Mouse (Mus musculus): ENCODE results near the gene Bcl2l15.
"Not testable (repeated sequence)": the region's sequence is repeated elsewhere in the genome, so short reads cannot be mapped to it uniquely, and the experiment has no call there.

Gene Bcl2l15

DNA sequence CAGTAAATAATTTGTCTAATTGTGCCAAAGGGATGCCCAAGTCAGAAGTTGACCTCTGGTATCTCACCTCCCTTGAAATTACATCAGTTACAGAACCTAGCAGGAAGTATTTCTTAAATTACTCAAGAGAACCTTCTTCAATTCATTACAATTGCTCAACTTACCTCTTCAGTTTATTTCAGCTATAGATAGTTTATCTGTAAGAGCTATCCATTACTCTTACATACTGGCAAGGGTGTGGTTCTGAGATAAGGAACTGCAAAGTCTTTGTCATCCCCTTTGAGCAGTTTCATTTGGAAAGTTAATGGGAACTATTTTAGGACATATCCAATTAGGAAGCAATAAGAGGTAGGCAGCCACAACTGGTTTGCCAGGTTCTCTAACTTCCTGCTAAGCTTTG is at the start of gene Bcl2l15:
Bcl2l15 (plus strand) TSS at position 176 of the 400 bp plus-strand sequence.
- DNase-seq, result no peak

DNA sequence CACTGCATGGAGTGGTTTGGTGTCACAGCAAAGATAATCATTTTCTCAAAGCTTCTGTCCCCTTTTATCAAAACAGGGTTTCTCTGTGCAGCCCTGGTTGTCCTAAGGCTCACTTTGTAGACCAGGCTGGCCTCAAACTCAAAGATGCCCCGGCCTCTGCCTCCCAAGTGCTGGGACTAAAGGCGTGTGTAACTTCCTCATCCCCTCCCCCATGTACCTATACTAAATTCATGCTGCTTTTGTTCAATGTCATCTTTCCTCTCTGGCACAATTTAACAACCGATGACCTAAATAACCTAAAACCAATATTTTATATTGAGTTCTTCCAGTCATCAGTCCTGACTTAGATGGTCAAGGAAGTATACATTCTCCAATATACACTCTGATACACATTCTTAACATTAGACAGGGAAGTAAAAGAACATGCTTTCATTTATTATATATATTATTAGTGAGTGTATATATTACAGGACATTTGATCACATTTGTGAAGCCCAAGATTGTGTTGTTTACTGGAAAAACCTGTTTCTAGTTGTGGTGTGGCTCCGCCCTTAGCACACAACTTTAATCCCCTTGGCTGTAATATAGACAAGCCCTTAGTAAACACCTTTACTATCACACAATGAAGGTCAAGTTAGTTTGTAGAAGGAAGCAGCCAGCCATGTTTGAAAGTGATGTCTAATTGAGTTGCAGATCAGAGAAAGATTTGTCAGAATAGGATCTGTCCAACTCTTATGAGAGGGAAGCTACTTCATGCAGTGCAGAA is 49.4 kb upstream of the Bcl2l15 start:
- DNase-seq, result no peak

DNA sequence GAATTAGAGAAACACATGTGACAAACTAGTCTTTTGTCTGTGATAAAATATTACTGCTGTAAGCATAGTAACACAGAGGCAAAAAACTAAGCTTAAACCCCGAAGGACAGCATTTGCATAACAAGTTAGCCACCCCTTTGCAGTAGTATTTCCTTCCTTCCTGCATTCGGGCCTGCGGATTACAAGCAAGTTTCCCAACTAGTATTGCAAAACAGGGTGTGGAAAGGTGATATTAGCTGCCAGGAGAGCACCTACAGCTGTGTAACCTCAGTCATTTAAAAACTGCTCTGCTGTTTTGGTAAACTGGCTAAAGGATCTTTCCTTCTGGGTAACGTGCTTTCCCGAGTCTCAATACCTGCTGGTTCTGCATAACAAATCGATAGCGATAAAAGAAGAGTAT is 45.2 kb upstream of the Bcl2l15 start:
- peak in 1 of 2 experiments; percentile 28 for DNase-seq

DNA sequence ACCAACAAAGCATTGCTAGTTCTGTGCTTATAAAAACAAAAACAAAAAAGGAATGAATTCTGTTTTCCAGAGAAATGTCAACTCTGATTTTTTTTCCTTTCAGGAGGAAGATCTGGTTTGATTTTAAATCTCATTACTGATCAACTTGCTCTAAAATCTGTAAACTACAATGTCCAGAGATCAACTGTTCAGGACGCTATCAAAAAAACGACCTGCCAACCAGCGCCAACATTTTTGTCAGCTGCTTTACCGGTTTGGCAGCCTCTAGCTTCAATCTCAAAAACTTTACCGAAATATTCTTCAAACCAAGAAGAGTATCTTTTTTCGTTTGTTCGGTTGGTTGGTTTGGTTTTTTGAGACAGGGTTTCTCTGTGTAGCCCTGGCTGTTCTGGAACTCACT is 43.3 kb upstream of the Bcl2l15 start:
- no peak for DNase-seq

DNA sequence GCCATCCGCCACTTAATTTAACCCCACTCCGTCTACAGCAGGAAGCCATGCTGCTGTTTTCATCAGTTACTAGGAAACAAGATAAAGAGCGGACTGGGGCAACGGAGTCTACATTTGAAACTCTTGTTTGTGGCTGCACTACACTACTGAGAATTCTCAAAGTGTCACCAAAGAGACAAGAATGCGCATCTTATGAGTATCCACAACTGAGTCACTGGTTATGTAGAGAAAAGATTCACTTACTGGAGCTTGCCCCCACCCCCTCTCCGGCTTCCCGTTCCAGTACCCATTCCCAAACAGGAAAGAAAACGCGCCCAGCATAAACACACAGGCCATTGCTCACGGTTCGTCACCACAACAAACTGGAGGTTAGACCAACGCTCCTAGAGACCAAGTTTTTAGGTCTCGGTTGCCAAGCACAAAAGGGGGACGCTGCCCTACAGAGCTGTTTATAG is 42.5 kb upstream of the Bcl2l15 start:
- DNase-seq, result peak; percentile 70 to 75

DNA sequence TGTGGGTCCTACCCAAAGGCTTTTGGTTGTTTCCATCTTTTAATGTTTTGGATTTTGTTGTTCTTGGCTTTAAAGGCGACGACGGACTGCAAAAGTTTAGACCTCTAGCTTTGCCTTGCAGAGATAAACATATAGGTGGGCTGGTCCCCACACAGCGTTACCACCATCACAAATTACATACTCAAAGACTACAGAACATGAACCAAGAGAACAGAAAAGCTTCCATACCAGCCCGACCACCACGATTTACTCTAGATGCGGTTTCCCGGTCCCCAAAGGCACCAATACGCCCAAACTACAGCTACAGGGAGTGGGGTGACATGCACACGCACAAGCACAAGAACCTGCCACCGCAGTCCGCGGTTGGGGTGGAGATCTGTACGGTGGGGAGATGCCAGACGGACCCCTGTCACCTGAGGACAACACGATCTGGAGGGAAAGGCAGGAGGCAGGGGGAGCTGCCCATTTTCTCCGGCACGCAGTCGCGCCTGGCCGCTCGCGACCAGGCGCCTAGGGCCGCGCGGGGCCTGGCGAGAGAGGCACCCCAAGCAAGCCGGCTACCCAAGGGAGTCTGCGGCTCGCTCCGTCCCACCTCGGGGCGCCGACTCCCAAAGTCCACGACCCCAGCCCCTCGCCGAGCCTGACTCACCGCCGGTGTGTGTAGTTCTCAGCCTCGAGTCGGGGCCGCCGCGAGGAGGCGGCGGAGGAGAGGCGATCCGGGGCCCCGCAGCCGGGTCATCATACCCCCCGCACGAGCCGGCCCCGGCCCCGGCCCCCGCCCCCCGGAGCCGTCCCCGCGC is 41.9 kb upstream of the Bcl2l15 start:
- no peak for DNase-seq

DNA sequence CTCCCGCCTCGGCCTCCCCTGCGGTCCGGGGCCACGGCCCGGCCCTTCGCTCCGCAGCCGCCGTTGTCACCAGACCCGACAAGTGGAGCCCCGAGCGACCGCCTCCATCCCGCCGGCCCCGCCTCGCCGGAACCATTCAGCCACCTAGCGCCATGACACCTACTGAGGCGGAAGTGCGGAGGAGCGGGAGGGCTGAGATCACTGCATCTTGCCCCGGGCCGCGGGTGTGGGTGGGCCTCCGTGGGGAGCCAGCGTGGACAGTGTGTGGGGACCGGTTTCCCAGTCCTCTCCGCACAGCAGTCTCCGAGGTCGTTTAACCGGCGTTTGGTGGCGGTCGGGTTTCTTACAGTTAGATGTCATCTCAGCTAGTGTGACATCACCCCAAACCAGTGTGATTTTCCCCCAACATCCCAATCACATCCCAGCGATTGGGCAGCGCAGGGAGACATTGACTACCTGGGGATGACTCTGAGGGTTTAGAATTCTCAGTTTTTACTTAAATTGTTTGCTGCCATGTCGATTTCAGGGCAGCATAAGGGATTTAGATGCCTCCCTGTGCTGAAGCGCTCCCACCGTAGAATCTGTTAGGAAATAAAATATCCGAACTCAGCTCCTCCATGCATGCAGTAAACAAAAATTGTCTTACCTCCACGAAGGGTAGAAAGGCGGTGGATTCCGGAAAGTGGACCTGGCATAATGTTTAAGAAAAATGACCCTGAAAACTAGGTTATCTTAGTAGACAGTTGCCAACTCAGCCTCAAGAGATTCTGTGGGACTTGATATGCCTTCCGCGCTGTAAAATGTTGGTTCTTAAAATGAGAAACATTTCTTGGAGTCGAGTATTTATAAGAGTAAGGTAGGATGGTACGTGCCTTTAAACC is 40.9 kb upstream of the Bcl2l15 start, which contains the start of gene Hipk1:
Hipk1 (minus strand) TSS at position 334 of the 881 bp plus-strand sequence.
- DNase-seq, result peak; percentile 96 to 97

DNA sequence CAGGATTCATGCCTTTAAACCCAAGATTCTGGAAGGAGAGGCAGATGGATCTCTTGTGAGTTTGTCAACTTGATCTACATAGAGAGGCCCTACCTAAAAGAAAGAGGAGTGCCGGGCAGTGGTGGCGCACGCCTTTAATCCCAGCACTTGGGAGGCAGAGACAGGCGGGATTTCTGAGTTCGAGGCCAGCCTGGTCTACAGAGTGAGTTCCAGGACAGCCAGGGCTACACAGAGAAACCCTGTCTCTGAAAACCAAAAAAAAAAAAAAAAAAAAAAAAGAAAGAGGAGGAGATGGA is 40.3 kb upstream of the Bcl2l15 start:
- not testable (repeated sequence) for DNase-seq

DNA sequence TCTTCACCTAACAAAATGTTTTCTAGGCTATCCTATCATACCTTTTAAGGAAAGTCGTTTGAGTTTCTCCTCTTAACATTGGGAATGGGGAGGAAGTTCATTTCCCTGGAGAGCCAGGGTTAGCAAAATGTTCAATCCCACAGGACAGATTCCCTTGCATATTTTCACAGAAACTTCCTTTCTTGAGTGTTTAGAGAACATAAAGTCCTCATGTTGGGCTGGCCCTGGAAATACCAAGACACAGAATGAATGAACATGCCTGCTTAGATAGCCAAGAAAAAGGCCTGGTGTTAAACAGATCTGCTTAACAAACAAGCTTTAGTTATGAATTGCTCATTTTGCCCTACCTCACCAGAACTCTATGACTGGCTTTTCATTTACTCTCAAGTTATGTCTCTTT is 39.8 kb upstream of the Bcl2l15 start:
- no peak for DNase-seq

DNA sequence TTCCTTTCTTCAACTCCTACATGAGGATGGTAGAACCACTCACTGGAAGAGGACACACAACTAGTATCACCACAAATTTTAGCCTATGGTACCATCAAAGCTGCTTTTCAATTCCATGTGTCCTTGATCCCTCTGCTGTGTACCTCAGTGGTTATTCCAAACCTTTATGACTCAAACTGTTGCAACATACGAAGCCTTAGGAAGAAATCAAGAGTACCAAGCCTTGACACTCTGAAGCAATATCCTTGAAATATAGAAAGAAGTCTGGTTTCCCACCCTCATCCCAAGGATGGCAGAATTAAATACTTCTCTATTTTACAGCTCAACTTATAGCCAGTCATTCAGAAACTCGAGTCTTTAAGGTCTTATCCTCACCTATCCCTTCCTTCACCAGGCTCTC is 36.0 kb upstream of the Bcl2l15 start:
- no peak for DNase-seq

DNA sequence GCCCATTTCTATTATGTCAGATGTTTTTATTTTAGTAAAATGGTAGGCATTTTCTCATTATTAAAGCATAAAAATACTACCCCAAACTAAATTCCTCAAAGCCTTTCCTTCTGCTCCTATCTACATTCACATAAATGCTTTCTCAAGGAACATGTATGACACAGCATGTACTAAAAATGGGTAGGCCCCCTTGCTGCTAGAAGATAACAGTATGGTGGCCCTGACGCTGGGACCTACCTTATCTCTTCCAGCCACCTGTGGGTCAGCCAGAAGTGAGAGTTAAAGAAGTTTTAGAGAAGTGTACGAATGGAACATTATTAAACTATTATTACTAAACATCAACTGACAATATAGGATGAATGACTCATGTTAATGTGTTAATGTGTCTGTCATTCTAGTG is 32.9 kb upstream of the Bcl2l15 start:
- DNase-seq, result no peak

DNA sequence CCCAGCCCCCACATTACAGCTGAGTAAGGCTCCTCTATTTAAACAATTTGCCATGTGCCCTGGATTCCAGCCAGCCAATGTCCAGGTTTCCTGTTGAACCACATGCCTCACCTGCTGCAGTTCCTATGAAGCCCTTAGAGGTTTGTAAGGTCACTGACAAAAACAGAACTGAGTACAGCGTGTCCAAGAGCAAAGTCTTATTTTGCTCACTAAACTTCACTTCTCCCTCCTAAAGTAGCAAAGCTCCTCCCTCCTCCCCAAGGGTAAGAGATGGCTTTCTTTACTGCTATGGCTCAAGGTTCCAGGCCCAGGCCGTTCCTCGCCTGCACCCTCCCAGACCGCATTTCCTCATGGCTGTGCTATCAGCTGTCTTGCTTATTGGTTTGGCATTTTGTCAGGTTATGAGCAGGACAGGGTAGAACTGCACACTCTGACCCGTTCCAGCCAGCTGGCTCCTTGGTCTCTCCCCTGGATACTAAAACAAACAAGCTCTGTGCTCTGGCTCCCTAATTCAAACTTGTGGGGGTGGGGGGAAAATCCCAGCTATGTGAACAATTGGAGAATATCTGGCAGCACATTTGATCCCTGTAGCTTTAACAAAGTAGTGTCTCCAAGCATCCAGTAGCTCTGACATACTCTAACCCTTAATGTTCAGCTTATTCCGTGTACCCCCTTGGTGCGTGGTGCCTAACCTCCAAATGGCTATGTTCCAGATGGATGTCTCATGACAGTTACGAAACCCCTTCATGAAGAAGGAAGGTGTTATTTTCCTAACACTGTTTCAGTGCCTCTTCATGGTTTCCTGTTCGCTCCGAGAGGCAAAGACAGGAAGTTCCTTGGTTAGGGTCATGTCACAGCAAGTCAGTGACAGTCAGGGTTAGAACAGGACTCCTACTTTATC is 30.5 kb upstream of the Bcl2l15 start:
- peak; percentile 79 to 91 for DNase-seq

DNA sequence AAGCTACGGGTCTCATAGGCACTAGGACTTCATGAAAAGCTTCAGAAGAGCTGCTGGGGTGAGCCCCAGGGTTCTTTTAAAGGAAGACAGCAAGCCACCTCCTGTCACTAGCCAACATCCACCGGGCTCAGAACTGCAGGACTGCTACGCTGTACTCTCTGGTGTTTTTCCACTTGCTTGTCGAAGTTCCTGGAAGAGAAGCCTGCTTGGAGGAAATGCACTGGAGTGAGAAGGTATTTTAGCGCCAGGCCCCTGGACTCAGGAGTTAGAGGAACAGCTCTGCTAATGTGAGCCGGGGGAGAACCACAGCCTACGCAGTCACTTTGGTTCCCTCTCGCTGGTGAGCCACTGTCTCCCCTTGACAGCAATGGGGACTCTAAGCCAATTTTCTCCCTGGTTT is 29.5 kb upstream of the Bcl2l15 start:
- peak; percentile 22 to 27 for DNase-seq

DNA sequence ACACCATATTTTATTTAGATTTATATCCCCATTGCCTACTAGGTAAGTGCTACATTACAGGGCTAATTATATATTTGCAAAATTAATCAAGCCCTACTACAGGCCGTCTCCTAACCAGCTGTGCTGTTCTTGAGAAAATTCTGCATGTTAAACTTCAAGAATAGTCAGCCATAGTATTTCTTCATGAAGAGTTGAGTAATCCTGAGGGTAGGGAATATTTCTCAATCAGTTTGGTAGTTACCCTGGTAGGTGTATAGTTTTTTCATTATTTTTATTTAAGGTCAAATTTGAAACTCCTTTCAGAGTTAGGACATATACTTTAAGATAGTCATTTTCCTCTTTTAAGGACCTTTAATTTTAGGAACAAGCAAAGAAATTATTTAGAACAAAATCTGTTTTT is 26.7 kb upstream of the Bcl2l15 start:
- no peak for DNase-seq

DNA sequence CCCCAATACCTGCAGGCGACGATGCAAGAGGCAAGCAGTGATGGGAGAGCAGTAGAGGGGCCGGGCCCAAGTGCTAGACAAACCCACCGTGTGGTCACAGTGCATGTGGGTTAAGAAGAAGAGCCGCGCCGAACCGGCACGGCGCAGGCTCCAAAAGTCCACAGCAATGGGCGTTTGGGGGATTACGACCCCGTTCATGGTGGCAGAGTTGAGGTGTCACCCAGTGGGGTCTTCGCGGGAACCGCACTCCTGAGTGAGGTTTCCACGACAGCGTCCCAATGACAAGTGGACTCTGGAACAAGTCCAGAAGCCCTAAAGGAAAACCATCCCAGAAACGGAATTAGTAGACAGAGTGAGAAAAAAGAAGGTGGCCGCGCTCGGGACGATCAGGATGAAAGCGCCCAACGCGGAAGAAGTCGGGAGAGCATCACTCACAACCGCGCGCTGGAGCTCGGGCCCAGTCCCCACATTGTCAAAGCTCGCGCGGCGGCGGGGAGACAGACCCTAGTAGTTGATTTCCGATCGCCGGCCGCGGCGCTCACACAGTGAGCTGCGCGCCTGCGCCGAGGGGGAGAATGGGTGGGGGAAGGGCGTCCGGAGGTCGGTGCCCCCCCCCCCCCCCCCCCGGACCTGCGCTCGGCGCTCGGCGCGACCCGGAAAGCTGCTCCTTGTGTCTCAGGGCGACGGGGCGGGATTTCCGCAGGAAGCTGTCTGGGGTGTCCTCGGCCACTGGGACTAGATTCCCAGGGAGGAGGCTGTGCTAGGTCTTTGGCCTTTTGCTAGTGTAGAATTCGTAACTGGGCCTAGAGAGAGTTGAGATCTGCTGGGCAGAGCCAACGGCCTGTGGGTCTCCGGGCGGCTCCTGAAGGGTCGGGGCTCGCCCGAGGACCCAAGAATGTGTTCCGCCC is 23.3 kb upstream of the Bcl2l15 start, which contains the start of the genes Dclre1b, Ap4b1 and Gm43064:
Dclre1b (minus strand) TSS at position 554 of the 908 bp plus-strand sequence.
Ap4b1 (plus strand) TSS at position 630 of the 908 bp plus-strand sequence.
Gm43064 (plus strand) TSS at position 683 of the 908 bp plus-strand sequence.
- DNase-seq, result peak; percentile 93 to 95

DNA sequence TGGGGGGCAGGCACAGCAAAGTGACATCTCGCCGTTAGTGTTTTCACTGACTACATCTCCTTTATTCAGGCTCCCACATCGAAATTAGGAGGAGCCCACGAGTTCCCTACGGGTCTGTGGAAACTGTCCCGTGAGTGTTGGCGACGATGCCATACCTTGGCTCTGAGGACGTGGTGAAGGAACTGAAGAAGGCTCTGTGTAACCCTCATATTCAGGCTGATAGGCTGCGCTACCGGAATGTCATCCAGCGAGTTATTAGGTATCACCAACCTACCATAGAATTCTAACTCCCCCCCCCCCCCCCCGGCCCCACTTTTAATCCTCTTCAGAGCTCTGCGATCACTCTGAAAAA is 22.6 kb upstream of the Bcl2l15 start:
- DNase-seq, result no peak

DNA sequence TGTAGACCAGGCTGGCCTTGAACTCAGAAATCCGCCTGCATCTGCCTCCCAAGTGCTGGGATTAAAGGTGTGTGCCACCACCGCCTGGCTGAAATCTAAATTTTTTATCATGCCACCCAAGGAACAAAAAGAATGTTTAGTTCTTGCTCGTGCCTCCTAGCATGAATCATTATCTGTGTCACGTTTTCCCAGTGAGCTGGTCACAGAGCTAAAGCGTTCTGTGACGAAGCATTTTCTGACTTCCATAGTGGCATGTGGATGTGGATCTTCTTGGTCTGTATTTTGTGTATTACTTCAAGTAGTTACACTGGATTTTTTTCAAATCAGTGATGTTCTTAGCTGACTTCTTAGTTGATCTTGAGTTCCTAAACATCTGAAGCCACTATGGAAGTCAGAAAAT is 21.4 kb upstream of the Bcl2l15 start:
- DNase-seq, result no peak

DNA sequence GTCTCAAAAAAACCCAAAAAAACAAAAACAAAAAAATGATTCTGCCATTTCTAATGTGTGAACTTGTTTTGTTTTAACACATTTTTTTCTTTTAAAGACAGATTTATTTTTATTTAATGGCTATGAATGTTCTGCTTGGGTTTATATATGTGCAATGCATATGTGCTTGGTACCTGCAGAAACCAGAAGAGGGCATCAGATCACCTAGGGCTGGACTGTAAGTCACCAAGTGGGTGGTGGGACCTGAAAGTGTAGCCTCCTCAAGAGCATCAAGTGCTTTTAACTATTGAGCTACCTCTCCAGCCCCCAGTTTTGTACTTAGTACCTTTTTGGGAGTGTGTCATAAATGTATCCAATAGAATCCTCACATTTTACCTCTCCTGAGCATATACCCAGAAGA is 4.9 kb upstream of the Bcl2l15 start:
- DNase-seq, result no peak

DNA sequence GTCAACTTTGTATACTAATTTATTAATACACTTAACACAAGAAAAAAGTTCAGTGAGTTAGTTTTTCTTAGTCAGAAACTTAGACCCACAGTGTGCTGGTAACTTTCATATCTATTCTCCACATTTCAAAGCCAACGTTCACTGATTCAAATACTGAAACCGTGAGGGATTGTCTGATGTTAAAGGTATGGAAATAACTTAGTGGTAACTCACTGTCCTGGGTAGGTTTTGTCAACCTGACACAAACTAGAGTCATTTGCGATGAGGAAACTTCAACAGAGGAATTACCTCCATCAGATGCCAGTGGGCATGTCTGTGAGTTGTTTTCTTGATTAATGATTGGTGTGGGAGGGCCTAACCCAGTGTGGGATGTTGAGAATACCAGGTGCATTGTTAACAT is 3.4 kb upstream of the Bcl2l15 start:
- no peak for DNase-seq

DNA sequence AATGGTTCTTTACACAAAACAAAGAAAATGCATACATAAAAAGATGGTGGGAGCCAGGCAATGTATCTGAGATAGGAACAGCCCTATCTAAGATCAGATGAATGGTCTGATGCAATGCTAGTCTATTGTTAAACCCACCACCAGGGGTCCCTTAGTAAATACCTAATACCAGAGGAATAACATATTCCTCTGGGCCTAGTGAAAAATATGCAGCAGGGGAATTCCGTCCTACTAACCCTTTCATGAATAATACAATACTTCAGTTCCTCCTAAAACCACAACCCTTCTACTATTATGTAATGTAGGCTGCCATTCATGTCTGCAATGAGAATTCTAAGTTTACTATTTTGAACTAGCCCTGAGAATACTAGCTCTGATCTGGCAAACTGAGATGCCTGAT is 1.7 kb upstream of the Bcl2l15 start:
- not testable (repeated sequence) for DNase-seq

DNA sequence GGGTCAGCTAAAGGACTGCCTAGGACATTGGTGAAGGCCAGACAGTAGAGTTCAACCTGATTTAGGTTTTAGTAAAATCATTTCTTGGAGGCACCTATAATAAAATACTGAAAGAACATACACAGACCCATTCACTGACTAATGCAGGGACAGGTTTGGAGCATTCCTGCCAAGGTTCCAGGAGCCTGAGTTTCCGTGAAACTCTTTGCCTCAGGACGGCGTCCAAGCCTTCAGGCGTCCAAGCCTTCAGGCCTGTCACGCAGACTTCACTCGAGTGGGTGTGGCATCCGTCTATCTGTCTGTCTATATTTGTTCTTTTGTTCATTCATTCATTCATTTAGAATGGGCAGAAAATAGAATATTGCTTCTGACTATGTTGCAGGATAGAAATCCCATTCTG is 1.3 kb upstream of the Bcl2l15 start:
- DNase-seq, result no peak

All from lung, postnatal 4 days (tissue).